Mouse (Mus musculus): ENCODE results near the gene Gm45785.

GRCm38 (mm10) chr7:140843806-140844205, 12.3 kb downstream of the Gm45785 start:
- TF ChIP-seq POLR2A (IDR thresholded peaks at IDR 0.05; ENCODE audit: low read depth, low read length) (no peak), CTCF (IDR thresholded peaks at IDR 0.05; ENCODE audit: extremely low read depth, insufficient read length, insufficient replicate concordance, low read depth, low read length) (no peak)

Measured in small intestine, adult 2 months (tissue).